Comparison of ENCODE assay signal across 10 mouse cellular contexts in genomic region chr11:8628846-8629253, GRCm38 (mm10). TPM values are rescaled to one million over a fixed set of nuclear protein-coding genes. Genes with fewer than 3 reads are reported as not detected.
DNase-seq lines count a peak whose midpoint lies in the region; ATAC-seq and TF ChIP-seq lines count a peak whose summit lies in the region.
"Had no signal": no experiment of that assay in that cellular context is flagged by ENCODE, and none has a peak within 500 bp of the region (broad histone marks: within the 10 kb centered on the region; RNA-seq: fewer than 3 reads in every experiment).

No protein-coding gene starts in this region.

- peak overlapping the region; percentile 56 for H3K4me2 ChIP-seq in heart, postnatal 0 days (ENCODE audit: low read depth, low read length)
- H3K4me2 ChIP-seq in liver, embryonic 15.5 days, result peak overlapping the region; percentile 48

- H3K4me3 ChIP-seq in heart, adult 2 months, result no peak overlapping the region
- H3K4me3 ChIP-seq in heart, postnatal 0 days (ENCODE audit: low read depth, low read length), result peak overlapping the region; percentile 27
- 0 out of 2 replicates have a peak overlapping the region, but pooled peaks have one; percentile 12 for H3K4me3 ChIP-seq in liver, embryonic 15.5 days (replicated peaks)

- H3K36me3 ChIP-seq in heart, adult 2 months (ENCODE audit: control insufficient read depth, insufficient read depth, low read length), result no peaks in the 10 kb centered on the region
- H3K36me3 ChIP-seq in heart, postnatal 0 days (replicated peaks; ENCODE audit: control insufficient read depth, insufficient read depth, low read length), result no peaks in the 10 kb centered on the region
- no peaks in the 10 kb centered on the region for H3K36me3 ChIP-seq in liver, embryonic 15.5 days (replicated peaks)
- H3K36me3 ChIP-seq: G1E had no signal

- ATAC-seq in heart, postnatal 0 days (ENCODE audit: insufficient read depth, low read depth), result peak; percentile 18; the same call in 1 of the 2 replicates
- no peak for ATAC-seq in liver, embryonic 15.5 days (ENCODE audit: insufficient read depth)

- peaks cover 2% of the 10 kb centered on the region; the same call in 1 of the 2 replicates for H3K4me1 ChIP-seq in heart, adult 2 months (ENCODE audit: control insufficient read depth, insufficient read depth, low read length)
- peaks cover 11% of the 10 kb centered on the region; the same call in 1 of the 2 replicates for H3K4me1 ChIP-seq in heart, postnatal 0 days (ENCODE audit: control insufficient read depth, insufficient read depth)
- peaks cover 23% of the 10 kb centered on the region for H3K4me1 ChIP-seq in liver, embryonic 15.5 days (replicated peaks)

- no peak overlapping the region for H3K9ac ChIP-seq in heart, adult 2 months (ENCODE audit: low read depth, low read length)
- H3K9ac ChIP-seq in heart, postnatal 0 days (replicated peaks; ENCODE audit: low read depth, low read length), result no peak overlapping the region; the same call in 1 of the 2 replicates
- H3K9ac ChIP-seq in liver, embryonic 15.5 days, result no peak overlapping the region

- DNase-seq in heart, adult 2 months, result no peak
- DNase-seq in heart, adult 8-10 months (ENCODE audit: low spot score), result no peak
- DNase-seq in 416B (ENCODE audit: low read depth), result peak; percentile 76
- no peak for DNase-seq in heart, postnatal 0 days (ENCODE audit: low spot score)
- DNase-seq in gastrocnemius, postnatal 4 days (ENCODE audit: low spot score in 2 of 2), result no peak
- no peak for DNase-seq in gastrocnemius, adult 18-20 months (ENCODE audit: low spot score)
- no peak for DNase-seq in spleen, postnatal 36 days (ENCODE audit: low spot score in 2 of 2)
- DNase-seq: cerebellum, postnatal 36 days had no signal

- intact Hi-C loops in heart, adult 2 months (cut with DNase I), result loop anchor here (5.0 kb wide), 1 partner anchor 42 kb away; no protein-coding TSS in a partner anchor

- TF ChIP-seq EP300 in heart, adult 2 months (IDR thresholded peaks at IDR 0.05; ENCODE audit: insufficient read depth, low read depth, low read length), result no peak
- no peak for TF ChIP-seq EP300 in heart, postnatal 0 days (IDR thresholded peaks at IDR 0.05; ENCODE audit: low read depth)

- no peak for TF ChIP-seq CTCF in heart, adult 2 months (IDR thresholded peaks at IDR 0.05)
- no peak for TF ChIP-seq CTCF in heart, postnatal 0 days (IDR thresholded peaks at IDR 0.05; ENCODE audit: low read depth)

- no peaks in the 10 kb centered on the region for H3K27me3 ChIP-seq in heart, adult 2 months (ENCODE audit: control insufficient read depth, insufficient read depth, low read length)
- no peaks in the 10 kb centered on the region for H3K27me3 ChIP-seq in heart, postnatal 0 days (ENCODE audit: control insufficient read depth, insufficient read depth, low read length)
- peaks cover 22% of the 10 kb centered on the region for H3K27me3 ChIP-seq in liver, embryonic 15.5 days

- H3K9me3 ChIP-seq in heart, postnatal 0 days (replicated peaks; ENCODE audit: control insufficient read depth, low read length), result no peaks in the 10 kb centered on the region
- no peaks in the 10 kb centered on the region for H3K9me3 ChIP-seq in liver, embryonic 15.5 days (replicated peaks)

- TF ChIP-seq POLR2A in heart, adult 2 months (IDR thresholded peaks at IDR 0.05; ENCODE audit: insufficient read depth, low read depth, low read length), result no peak

- no peaks in the 10 kb centered on the region for H3K79me2 ChIP-seq in heart, adult 2 months (replicated peaks; ENCODE audit: control insufficient read depth, insufficient read depth, low read length)

- 45% methylated on average over 10 of the region's 10 CpGs for WGBS in heart, adult 2 months
- WGBS in heart, postnatal 0 days, result 28% methylated on average over 10 of the region's 10 CpGs
- WGBS in liver, embryonic 15.5 days (ENCODE audit: insufficient replicate concordance), result 27% methylated on average over 10 of the region's 10 CpGs

- peak overlapping the region; percentile 47 for H3K27ac ChIP-seq in heart, adult 2 months
- peak overlapping the region; percentile 64 for H3K27ac ChIP-seq in heart, postnatal 0 days (ENCODE audit: low read depth)
- H3K27ac ChIP-seq in liver, embryonic 15.5 days (replicated peaks), result no peak overlapping the region

RNA-seq across cellular contexts. Expression of gene Tns3, which starts 35.5 kb away (rescaled TPM):
- 10 to 100 TPM; 23.1 to 23.9 TPM for total RNA-seq in heart, adult 2 months (2021)
- polyA plus RNA-seq in heart, adult 2 months (2012; rRNA removed), result 14.8 and 18.4 TPM in 2 replicates
- 10 to 100 TPM; 22.9 to 25.7 (median 23.7) TPM for total RNA-seq in heart, adult 8-10 months (2022)
- 31.7 and 90.2 TPM in 2 replicates for total RNA-seq in heart, postnatal 0 days (2014; rRNA removed; ENCODE audit: low replicate concordance)
- polyA plus RNA-seq in heart, postnatal 0 days (2015; fragmentation: Nextera tagmentation; extraction: Ambion mirVana), result 7.6 and 7.9 TPM in 2 replicates
- polyA plus RNA-seq in liver, embryonic 15.5 days (2015; fragmentation: Nextera tagmentation; extraction: Ambion mirVana), result 3.4 and 3.8 TPM in 2 replicates
- 10 to 100 TPM; 29.6 to 30.6 TPM for total RNA-seq in gastrocnemius, postnatal 4 days (2021)
- 1 to 10 TPM; 6.6 to 7.9 TPM for total RNA-seq in gastrocnemius, adult 18-20 months (2021)
- polyA plus RNA-seq: G1E had no signal
